Mouse (Mus musculus) forebrain, embryonic 10.5 days (tissue): Measurements from ENCODE around the gene Nbas. TPM values are rescaled to one million over a fixed set of nuclear protein-coding genes. Genes with fewer than 3 reads are reported as not detected.

Source experiments
- DNase-seq: peaks from one replicate; pipeline ENCODE4 v3.0.0-alpha.2; 2017; ENCODE audit warnings: low spot score; ENCODE audit errors: extremely low spot score
- H3K27ac ChIP-seq: fragments of 300-500 bp; sonication (generic); 2 replicates; pipeline ENCODE4 v1.5.1; 2016; ENCODE audit warnings: mild to moderate bottlenecking
- H3K27me3 ChIP-seq: fragments of 300-500 bp; sonication (generic); 2 replicates; pipeline ENCODE4 v1.6.1; 2016; ENCODE audit warnings: mild to moderate bottlenecking; ENCODE audit not compliant: poor library complexity, severe bottlenecking
- H3K36me3 ChIP-seq: fragments of 300-500 bp; sonication (generic); replicated peaks from 2 replicates; pipeline ENCODE4 v1.6.1; 2016; ENCODE audit warnings: mild to moderate bottlenecking, moderate library complexity
- H3K4me1 ChIP-seq: fragments of 300-500 bp; sonication (generic); 2 replicates; pipeline ENCODE4 v1.6.1; 2016
- H3K4me3 ChIP-seq: fragments of 300-500 bp; sonication (generic); 2 replicates; pipeline ENCODE4 v1.5.1; 2016; ENCODE audit warnings: mild to moderate bottlenecking, moderate library complexity
- H3K9me3 ChIP-seq: fragments of 300-500 bp; sonication (generic); 2 replicates; pipeline ENCODE4 v1.6.1; 2016; ENCODE audit warnings: mild to moderate bottlenecking, moderate library complexity
- WGBS: fragments of 180-500 bp; shearing (Covaris S2); methylation state at CpG from one replicate; pipeline ENCODE4 v1.1.7; 2016; 5-methylcytosine and 5-hydroxymethylcytosine counted together
- polyA plus RNA-seq: library from polyadenylated mRNA; unstranded; fragments of >200 nt; fragmentation: Nextera tagmentation; extraction: Ambion mirVana; gene quantifications from 2 replicates; pipeline ENCODE4 v1.2.1, GENCODE M21; 2016

Nbas gene
- polyA plus RNA-seq, 1 experiment from 2014 or later: 14.8 TPM

DNA sequence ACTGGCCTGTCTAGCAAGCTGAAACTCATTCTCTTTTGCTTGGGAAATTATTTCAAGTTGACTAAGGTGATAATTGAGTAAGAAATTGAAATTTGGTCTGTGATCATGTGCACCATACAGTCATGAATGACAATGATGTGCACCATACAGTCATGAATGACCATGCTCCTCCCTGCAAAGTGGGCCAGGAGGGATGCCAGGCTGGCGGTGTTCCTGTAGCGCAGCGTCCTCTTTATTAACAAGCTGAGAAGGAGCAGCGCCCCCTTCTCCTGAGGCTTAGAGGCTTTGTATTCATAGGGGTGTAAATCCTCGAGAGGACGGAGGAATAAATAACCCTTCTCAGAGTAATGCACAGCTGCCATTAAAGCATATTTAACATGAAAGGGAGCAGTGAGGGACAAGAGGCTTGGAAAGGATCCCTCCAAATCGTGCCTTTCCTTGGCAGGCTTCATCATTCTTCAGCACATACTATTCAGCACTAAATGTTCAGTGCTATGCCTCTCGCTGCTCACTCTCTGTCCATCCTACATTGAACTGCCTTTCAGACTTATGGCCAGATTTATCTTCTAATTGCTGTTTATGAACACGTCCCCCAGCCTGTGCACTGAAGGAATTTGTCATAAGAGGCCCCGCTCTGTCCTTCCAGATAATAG, 230.4 kb downstream of the Nbas start:
- no peak overlapping the region for H3K27ac ChIP-seq
- H3K27me3 ChIP-seq: no peaks in the 10 kb centered on the region
- 76% methylated on average over 10 of the region's 10 CpGs for WGBS
- no peaks in the 10 kb centered on the region for H3K9me3 ChIP-seq
- no peaks in the 10 kb centered on the region for H3K36me3 ChIP-seq
- H3K4me1 ChIP-seq: peaks cover 16% of the 10 kb centered on the region; the same call in 1 of the 2 replicates
- no peak overlapping the region for H3K4me3 ChIP-seq
- no peak for DNase-seq

DNA sequence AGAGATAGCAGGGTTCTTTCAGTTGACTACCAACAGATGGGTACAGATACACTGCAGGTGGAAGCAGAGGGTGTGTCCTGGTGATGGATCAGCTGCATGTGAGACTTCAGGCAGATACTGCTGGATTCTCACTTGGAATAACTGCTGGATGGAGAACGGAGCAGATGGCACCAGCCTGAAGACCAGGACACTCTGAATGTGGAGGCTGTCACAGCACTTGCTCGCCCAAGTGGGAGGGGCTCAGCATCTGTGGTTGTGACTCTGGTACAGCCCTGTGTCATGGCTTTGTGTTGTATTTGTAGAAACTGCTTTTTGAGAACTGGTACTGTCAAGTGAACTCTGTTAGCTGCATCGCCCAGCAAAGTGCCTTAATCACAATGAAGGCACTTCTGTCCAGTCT, 231.3 kb downstream of the Nbas start:
- Histone ChIP-seq H3K27me3 (no peaks in the 10 kb centered on the region), H3K4me3 (no peak overlapping the region), H3K4me1 (peaks cover 16% of the 10 kb centered on the region; the same call in 1 of the 2 replicates), H3K9me3 (no peaks in the 10 kb centered on the region), H3K27ac (no peak overlapping the region), H3K36me3 (no peaks in the 10 kb centered on the region)
- 84% methylated on average over 3 of the region's 3 CpGs for WGBS
- no peak for DNase-seq

DNA sequence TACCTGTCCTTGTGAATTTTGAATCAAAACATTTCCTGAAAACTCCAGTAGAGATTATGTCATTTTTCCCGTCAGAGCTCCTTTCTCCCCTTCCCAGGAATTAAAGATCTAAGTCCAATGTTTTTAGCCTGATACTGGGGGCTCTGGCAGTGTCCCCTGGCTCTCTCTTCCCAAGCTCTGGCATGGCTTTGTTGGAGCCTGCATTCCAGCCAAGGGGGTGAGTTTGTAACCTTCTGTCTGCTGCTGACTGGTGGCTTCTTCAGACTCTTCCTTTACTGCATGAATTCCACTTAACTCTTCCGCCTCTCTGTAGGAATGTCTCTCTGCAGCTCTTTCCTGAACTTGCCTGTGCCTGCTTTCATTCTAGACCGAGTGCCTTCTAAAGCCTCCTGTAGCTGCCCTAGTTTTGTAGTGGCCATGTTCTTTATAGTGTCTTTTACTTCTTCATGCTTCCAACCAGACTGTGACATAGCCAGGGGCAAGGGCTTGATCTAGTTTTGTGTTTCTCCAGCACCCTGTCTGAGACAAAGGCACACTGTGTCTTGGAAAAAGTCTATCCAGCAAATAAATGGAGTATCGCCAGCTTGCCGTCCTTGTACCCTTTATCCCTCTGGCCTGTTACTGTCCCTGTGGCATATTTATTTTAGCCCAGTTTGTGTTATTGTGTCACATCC, 236.0 kb downstream of the Nbas start:
- Histone ChIP-seq H3K27ac (no peak overlapping the region), H3K27me3 (no peaks in the 10 kb centered on the region), H3K4me3 (no peak overlapping the region), H3K4me1 (peaks cover 6% of the 10 kb centered on the region), H3K9me3 (no peaks in the 10 kb centered on the region), H3K36me3 (no peaks in the 10 kb centered on the region)
- DNase-seq: no peak
- WGBS: 75% methylated on average over 5 of the region's 5 CpGs

DNA sequence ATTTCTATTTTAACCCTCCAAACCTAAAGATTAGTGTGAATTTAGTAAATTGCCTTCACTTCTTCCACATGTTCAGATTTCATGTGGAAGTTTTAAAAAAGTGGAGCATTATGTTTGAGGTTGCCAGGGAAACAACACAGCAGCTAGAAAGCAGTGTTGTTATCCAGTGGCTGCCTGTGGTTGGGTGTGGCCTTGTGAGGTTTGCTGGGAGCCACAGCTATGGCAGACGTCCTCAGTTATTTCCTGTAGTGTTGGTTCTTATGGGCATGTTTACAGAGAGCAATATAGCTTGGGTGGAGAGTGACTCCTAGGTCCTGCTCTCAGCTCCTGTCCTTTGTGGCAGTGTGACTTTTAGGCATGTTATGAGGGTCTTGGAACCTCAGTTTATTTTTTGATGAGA, 249.1 kb downstream of the Nbas start:
- H3K4me1 ChIP-seq: no peaks in the 10 kb centered on the region
- H3K27ac ChIP-seq: no peak overlapping the region
- 50% methylated on average over 1 of the region's 1 CpGs for WGBS
- no peaks in the 10 kb centered on the region for H3K27me3 ChIP-seq
- H3K9me3 ChIP-seq: no peaks in the 10 kb centered on the region
- no peak overlapping the region for H3K4me3 ChIP-seq
- H3K36me3 ChIP-seq: peaks cover 35% of the 10 kb centered on the region
- no peak for DNase-seq

DNA sequence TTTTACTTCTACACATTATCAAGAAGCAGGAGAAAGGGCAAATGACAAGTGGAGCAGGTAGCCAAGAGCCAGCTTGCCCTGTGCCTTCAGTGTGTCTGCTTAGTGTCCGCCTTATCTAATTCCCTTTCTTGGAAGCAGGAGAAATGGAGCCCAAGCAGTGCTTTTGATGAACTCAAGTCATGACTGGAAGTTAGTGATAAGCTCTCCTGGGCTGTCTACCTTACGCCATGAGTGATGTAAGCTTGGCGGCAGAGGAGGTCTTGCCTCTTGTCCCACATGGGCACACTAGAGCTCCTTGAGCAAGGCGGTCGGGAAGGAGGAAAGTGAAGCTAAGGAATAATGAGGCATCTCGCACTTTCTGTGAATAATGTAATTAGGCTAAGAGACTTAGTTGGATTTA, 250.5 kb downstream of the Nbas start:
- Histone ChIP-seq H3K4me3 (no peak overlapping the region), H3K4me1 (no peaks in the 10 kb centered on the region), H3K27me3 (no peaks in the 10 kb centered on the region), H3K9me3 (no peaks in the 10 kb centered on the region), H3K27ac (no peak overlapping the region), H3K36me3 (peaks cover 35% of the 10 kb centered on the region)
- 91% methylated on average over 6 of the region's 6 CpGs for WGBS
- no peak for DNase-seq

DNA sequence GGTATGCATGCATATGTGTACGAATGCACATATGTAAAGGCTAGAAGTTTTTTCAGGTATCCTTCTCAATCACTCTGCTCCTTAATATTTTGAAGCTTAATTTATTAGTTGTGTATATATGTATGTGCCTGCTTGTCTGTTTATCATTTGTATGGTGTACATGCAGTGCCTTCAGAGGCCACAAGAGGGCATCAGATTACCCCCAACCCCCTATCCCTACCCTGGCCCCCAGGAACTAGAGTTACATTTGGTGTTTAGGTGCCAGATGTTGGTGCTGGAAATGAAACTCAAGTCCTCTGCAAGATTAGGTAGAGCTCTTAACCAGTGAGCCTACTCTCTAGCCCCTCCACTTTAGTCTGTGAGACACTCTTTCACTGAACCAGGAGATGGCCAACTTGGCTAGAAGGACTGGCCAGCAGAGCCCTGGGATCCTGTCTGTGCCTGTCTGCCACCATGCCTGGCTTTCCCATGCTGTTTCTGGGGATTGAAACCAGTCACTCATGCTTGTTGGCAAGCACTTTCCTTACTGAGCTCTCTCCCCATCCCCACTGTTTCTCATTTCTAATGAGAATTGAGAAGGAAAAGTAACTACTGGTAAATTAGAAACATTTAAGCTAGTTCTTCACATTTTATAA, 263.9 kb downstream of the Nbas start:
- 88% methylated on average over 1 of the region's 1 CpGs for WGBS
- H3K9me3 ChIP-seq: no peaks in the 10 kb centered on the region
- no peaks in the 10 kb centered on the region for H3K27me3 ChIP-seq
- DNase-seq: no peak
- H3K4me1 ChIP-seq: no peaks in the 10 kb centered on the region
- H3K36me3 ChIP-seq: 0 out of 2 replicates have a peak, but pooled peaks cover 5% of the 10 kb centered on the region
- no peak overlapping the region for H3K27ac ChIP-seq
- H3K4me3 ChIP-seq: no peak overlapping the region

DNA sequence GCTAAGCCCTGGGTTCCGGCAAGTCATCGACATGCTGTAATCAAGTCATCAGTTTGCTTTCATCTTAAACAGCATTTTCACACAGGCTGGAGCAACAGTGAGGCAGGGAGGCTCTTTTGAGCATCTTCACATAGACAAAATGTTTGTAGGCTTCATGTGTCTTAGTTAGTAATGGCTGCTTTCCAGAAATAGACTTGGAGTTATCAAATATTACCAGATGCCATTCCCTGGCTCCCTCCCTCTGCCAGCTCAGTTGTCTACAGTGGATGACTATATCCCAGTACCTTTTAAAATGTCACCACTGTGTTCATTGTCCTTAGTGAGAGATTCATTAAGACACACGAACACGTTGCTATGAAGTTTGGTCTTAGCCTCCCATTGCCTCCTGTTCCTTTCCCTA, 270.2 kb downstream of the Nbas start:
- Histone ChIP-seq H3K36me3 (0 out of 2 replicates have a peak, but pooled peaks cover 5% of the 10 kb centered on the region), H3K4me3 (no peak overlapping the region), H3K27ac (no peak overlapping the region), H3K4me1 (no peaks in the 10 kb centered on the region), H3K9me3 (no peaks in the 10 kb centered on the region), H3K27me3 (no peaks in the 10 kb centered on the region)
- no peak for DNase-seq
- WGBS: 96% methylated on average over 4 of the region's 4 CpGs

DNA sequence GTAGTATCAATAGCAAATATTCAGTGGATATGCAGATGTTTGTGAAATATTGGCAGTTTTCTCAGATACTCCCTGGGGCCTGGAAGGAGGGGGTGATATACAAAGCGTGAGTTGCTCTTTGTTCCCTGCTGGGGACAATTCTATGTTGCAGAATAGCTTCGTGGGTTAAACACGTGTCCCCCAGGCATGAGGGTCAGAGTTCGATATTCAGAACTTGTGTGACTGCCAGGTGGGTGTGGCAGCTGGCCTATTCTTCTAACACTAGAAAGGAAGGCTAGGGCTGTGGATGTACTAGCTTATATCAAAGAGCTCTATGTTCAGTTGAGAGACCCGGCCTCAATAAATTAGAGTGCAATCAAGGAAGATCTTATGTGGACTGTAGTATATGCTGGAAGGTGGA, 274.9 kb downstream of the Nbas start:
- no peak overlapping the region for H3K27ac ChIP-seq
- 88% methylated on average over 5 of the region's 5 CpGs for WGBS
- H3K4me3 ChIP-seq: no peak overlapping the region
- H3K36me3 ChIP-seq: no peaks in the 10 kb centered on the region; the same call in 1 of the 2 replicates
- H3K9me3 ChIP-seq: no peaks in the 10 kb centered on the region
- no peak for DNase-seq
- H3K4me1 ChIP-seq: no peaks in the 10 kb centered on the region
- no peaks in the 10 kb centered on the region for H3K27me3 ChIP-seq

DNA sequence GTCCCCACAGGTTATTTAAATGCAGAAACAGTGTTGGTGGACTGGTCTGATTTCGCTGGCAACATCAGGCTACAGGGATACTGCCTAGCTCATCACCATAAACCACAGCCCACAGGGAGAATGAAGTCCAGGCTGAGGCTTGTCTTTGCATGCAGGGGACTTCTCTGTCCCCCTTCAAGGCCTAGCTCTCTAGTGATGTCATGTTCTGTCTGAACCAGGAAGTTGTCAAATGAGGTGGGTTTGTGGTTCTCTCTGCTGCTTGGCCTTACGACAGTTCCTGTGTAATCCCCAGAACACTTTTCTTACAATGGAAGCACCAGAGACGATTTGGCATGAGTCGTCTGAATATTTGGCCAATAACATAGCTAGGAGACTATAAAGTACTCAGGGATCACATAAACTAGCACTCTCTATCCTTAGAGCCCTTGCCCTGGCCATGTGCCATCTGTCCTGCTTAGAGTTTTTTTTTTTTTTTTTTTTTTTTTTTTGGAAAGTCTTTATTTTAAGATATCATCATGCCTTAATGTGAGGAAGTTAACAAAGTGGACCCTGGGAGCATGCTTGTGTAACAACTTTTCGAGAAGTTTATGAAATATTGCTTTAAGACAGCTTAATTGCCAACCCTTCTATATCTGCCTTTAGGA, 294.8 kb downstream of the Nbas start:
- Histone ChIP-seq H3K4me1 (0 out of 2 replicates have a peak, but pooled peaks cover 3% of the 10 kb centered on the region), H3K36me3 (no peaks in the 10 kb centered on the region), H3K27ac (no peak overlapping the region), H3K27me3 (no peaks in the 10 kb centered on the region), H3K9me3 (no peaks in the 10 kb centered on the region), H3K4me3 (no peak overlapping the region)
- 88% methylated on average over 5 of the region's 5 CpGs for WGBS
- no peak for DNase-seq

DNA sequence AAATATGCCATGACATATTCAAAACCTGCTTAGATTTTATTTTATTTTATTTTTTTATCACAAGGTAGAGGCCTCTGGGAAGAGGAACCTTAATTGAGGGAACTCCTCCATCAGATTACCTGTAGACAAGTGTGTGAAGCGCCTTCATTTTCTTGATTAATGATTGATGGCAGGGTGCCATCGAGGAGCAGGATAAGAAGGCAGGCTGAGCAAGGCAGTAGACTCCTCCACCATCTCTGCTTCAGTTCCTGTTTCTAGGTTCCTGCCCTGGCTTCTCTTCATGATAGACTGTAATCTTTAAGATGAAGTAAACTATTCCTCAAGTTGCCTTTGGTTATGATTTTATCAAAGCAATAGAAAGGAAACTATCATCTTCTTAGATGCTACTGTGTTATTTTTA, 295.4 kb downstream of the Nbas start:
- no peaks in the 10 kb centered on the region for H3K9me3 ChIP-seq
- H3K27me3 ChIP-seq: no peaks in the 10 kb centered on the region
- H3K4me1 ChIP-seq: 0 out of 2 replicates have a peak, but pooled peaks cover 3% of the 10 kb centered on the region
- H3K36me3 ChIP-seq: no peaks in the 10 kb centered on the region
- no peak overlapping the region for H3K4me3 ChIP-seq
- whole genome bisulfite sequencing: 95% methylated on average over 2 of the region's 2 CpGs
- no peak overlapping the region for H3K27ac ChIP-seq
- no peak for DNase-seq

DNA sequence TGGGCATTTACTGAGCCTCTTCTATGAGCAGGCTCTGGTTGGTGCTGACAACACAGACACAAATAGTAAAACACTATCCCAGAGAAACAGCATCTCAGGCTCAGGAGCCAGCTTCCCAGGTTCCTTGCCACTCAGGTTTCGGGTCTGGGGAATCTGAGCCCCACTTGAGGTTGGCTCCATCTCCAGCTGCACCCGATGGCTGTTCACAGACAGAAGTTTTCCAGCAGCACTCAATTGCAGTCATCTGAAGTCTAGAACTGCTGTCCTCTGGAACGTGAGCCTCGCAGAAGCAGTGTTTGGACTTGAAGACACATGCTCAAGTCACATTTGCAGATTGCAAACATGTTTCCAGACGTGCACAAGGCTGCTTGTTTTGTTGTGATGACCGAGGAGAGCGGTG, 297.5 kb downstream of the Nbas start:
- 88% methylated on average over 7 of the region's 7 CpGs for WGBS
- Histone ChIP-seq H3K27ac (no peak overlapping the region), H3K9me3 (no peaks in the 10 kb centered on the region), H3K27me3 (no peaks in the 10 kb centered on the region), H3K4me3 (no peak overlapping the region), H3K4me1 (0 out of 2 replicates have a peak, but pooled peaks cover 3% of the 10 kb centered on the region), H3K36me3 (no peaks in the 10 kb centered on the region)
- no peak for DNase-seq

DNA sequence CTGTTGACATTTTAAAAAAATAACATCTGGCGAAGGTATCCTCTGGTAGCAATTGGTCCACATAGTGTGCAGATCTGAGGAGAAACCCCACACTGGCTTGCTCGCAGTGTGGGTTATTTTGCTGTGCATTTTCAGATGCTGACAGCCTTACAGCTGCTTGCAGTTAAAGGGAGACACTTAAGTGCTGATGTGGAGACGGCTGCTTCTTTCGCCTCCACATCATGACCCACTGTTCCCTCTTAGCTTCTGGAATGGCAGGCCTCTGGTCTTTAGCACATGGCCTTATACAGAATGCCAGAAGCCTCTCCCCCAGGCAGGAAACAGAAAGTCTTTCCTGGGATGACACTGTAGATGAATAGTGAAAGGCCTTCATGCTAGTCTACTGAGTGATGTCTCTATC, 306.2 kb downstream of the Nbas start:
- WGBS: 82% methylated on average over 4 of the region's 4 CpGs
- no peak overlapping the region for H3K27ac ChIP-seq
- no peak for DNase-seq
- H3K36me3 ChIP-seq: no peaks in the 10 kb centered on the region
- no peaks in the 10 kb centered on the region for H3K27me3 ChIP-seq
- 0 out of 2 replicates have a peak, but pooled peaks cover 2% of the 10 kb centered on the region for H3K9me3 ChIP-seq
- peaks cover 9% of the 10 kb centered on the region for H3K4me1 ChIP-seq
- no peak overlapping the region for H3K4me3 ChIP-seq
